Mouse (Mus musculus) fibroblast of lung, adult 2 months (primary cell): ENCODE results near the gene March4.

Source experiments
- DNase-seq: peaks from one replicate; pipeline ENCODE4 v3.0.0-alpha.2; 2011; ENCODE audit warnings: low read depth

The March4 gene

GRCm38 (mm10) chr1:72390420-72390819, 146.3 kb downstream of the March4 start:
- DNase-seq = no peak

GRCm38 (mm10) chr1:72383651-72384050, 153.1 kb downstream of the March4 start:
- no peak for DNase-seq

- DNase-seq = no peak
Observed at GRCm38 (mm10) chr1:72383056-72383455, 153.7 kb downstream of the March4 start.

- DNase-seq = no peak
Observed at GRCm38 (mm10) chr1:72380544-72380943, 156.2 kb downstream of the March4 start.

GRCm38 (mm10) chr1:72379752-72380353, 156.9 kb downstream of the March4 start:
- no peak for DNase-seq

GRCm38 (mm10) chr1:72378151-72378550, 158.6 kb downstream of the March4 start:
- no peak for DNase-seq
